Mouse (Mus musculus) heart, postnatal 10 days (tissue): ENCODE data around the gene Stoml1. TPM values are rescaled to one million over a fixed set of nuclear protein-coding genes. Genes with fewer than 3 reads are reported as not detected.
A peak's percentile ranks its signal among the peaks of the same experiment; 100 is the strongest.

Experiments used
- DNase-seq, 2 experiments: peaks; one replicate each; pipeline ENCODE4 v3.0.0; 2021
- intact Hi-C: fragments of 180-260 bp; cut with DNase I; formaldehyde crosslinking; loops from one replicate; pipeline ENCODE4 v1.15.1; 2025
- microRNA-seq, 2 experiments: library from miRNA; unstranded; fragments of <30 nt; microRNA quantifications; one replicate each; pipeline ENCODE4 v1.2.0; 2022
- total RNA-seq, 2 experiments: library from RNA; stranded (reverse); gene quantifications; 2 replicates each; pipeline ENCODE4 v1.2.3; 2021

The Stoml1 gene
- total RNA-seq, 2 experiments from 2014 or later, result 15.5 to 15.6 TPM

GRCm38 (mm10) chr9:58295766-58296361, 42.9 kb downstream of the Stoml1 start:
- intact Hi-C loops, result no loop called here
- DNase-seq, result peak; percentile 75 to 78

- no peak for DNase-seq
Observed at GRCm38 (mm10) chr9:58297065-58297464, 44.1 kb downstream of the Stoml1 start.

GRCm38 (mm10) chr9:58297961-58298477, 45.1 kb downstream of the Stoml1 start:
- peak in 1 of 2 experiments; percentile 7 for DNase-seq

More at GRCm38 (mm10) chr9:58297065-58297464, 44.1 kb downstream of the Stoml1 start:
- intact Hi-C loops, result no loop called here

GRCm38 (mm10) chr9:58299356-58299799, 46.4 kb downstream of the Stoml1 start:
- DNase-seq, result peak; percentile 67 to 69
- intact Hi-C loops, result no loop called here

More at GRCm38 (mm10) chr9:58297961-58298477, 45.1 kb downstream of the Stoml1 start:
- intact Hi-C loops, result no loop called here

GRCm38 (mm10) chr9:58303115-58303514, 50.2 kb downstream of the Stoml1 start:
- DNase-seq, result no peak
- intact Hi-C loops, result no loop called here

- intact Hi-C loops, result no loop called here
- peak; percentile 61 to 62 for DNase-seq
Observed at GRCm38 (mm10) chr9:58303599-58304271, 50.8 kb downstream of the Stoml1 start.

GRCm38 (mm10) chr9:58305686-58306085, 52.7 kb downstream of the Stoml1 start:
- intact Hi-C loops, result no loop called here
- peak; percentile 49 to 65 for DNase-seq

- intact Hi-C loops, result no loop called here
- peak; percentile 81 to 84 for DNase-seq
Observed at GRCm38 (mm10) chr9:58308395-58308794, 55.4 kb downstream of the Stoml1 start.

GRCm38 (mm10) chr9:58310043-58310660, 57.2 kb downstream of the Stoml1 start:
- intact Hi-C loops, result no loop called here
- DNase-seq, result peak; percentile 76 to 77

- peak; percentile 38 to 57 for DNase-seq
- intact Hi-C loops, result no loop called here
Observed at GRCm38 (mm10) chr9:58311191-58311910, 58.4 kb downstream of the Stoml1 start.

Small RNA genes lying within 50 kb of the gene (microRNA-seq; reads per million reads assigned to microRNA genes)
- 0 reads per million in 2 experiments for gene Mir6385

Other genes with a start within 250 kb of the Stoml1 start
- under 1 TPM; 0.35 to 0.50 TPM for gene Cyp11a1, start 246.8 kb upstream of the Stoml1 start, total RNA-seq
- gene Stra6, start 189.4 kb upstream of the Stoml1 start, total RNA-seq, result under 1 TPM; 0.12 to 0.20 TPM
- gene Ccdc33, start 134.3 kb upstream of the Stoml1 start, total RNA-seq, result not detected
- 10 to 100 TPM; 52.4 to 54.4 TPM for gene Islr, start 48.9 kb upstream of the Stoml1 start, total RNA-seq
- 1 to 10 TPM; 2.5 to 4.5 TPM for gene Islr2, start 48.8 kb upstream of the Stoml1 start, total RNA-seq
- gene Pml, start 3.4 kb upstream of the Stoml1 start, total RNA-seq, result 10 to 100 TPM; 12.4 to 13.0 TPM
- 10 to 100 TPM; 83.7 to 86.7 TPM for gene Loxl1, start 60.0 kb downstream of the Stoml1 start, total RNA-seq
- gene Tbc1d21, start 117.3 kb downstream of the Stoml1 start, total RNA-seq, result not detected
- 10 to 100 TPM; 11.0 to 11.4 TPM for gene Insyn1, start 235.4 kb downstream of the Stoml1 start, total RNA-seq